Mouse (Mus musculus) liver, adult 2 months (tissue): Measurements from ENCODE around the gene Epha5.

Experiments used
- CTCF ChIP-seq: fragments of 200-500 bp; IDR thresholded peaks from 2 replicates; pipeline ENCODE4 v1.5.1; 2011; ENCODE audit warnings: low read depth, low read length, control low read depth
- POLR2A ChIP-seq: fragments of 200-500 bp; IDR thresholded peaks from 2 replicates; pipeline ENCODE4 v1.6.1; 2011; ENCODE audit warnings: low read length, control low read depth; ENCODE audit not compliant: insufficient read depth; ENCODE audit errors: extremely low read depth

DNA sequence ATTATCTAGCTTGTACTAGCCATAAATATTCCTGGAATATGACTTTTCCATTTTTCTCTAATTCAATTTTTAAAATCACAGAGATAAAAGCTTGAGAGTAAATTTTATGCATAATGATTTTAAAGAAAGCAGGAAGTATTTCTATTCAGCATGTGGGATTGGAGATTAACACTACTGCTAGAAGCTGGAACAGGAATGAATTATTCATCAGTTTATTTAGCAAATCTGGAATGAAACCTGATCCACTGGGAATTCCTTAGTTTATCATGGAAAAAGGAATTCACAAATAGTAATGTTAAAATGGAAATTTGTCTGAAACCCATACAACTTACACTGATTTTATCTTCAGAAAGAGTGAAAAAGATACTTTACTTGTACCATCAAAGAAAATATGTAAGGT is 187.2 kb downstream of the Epha5 start:
- TF ChIP-seq POLR2A (no peak), CTCF (no peak)
